Mouse (Mus musculus): ENCODE measurements at regions not wholly inside any gene's neighbourhood (a gene's known extent, or its start where the extent isn't known, plus 50 kb on each side); places are given as distances from the start of the nearest gene placed in this dataset.
A peak's percentile ranks its signal among the peaks of the same experiment; 100 is the strongest.

DNA sequence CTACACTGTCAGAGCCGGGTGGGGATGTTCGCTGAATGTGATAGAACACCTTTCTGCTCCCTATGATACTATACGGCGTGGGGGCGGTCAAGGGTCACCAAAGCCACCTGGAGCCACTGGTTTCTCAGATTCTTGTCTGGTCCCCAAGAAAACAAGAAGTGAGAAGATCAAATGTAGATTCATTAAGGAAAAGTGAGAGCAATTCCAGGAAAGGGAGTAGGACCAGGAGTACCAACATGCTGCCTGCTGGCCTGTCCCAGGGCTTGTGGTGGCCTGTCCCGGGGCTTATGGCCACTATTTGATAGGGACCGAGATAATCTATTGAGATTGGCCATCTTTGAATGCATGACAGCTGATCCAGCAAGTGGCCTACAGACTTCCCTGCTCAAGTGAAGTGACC is 58.8 kb upstream of the Fut8 start:
- no peak for DNase-seq

DNA sequence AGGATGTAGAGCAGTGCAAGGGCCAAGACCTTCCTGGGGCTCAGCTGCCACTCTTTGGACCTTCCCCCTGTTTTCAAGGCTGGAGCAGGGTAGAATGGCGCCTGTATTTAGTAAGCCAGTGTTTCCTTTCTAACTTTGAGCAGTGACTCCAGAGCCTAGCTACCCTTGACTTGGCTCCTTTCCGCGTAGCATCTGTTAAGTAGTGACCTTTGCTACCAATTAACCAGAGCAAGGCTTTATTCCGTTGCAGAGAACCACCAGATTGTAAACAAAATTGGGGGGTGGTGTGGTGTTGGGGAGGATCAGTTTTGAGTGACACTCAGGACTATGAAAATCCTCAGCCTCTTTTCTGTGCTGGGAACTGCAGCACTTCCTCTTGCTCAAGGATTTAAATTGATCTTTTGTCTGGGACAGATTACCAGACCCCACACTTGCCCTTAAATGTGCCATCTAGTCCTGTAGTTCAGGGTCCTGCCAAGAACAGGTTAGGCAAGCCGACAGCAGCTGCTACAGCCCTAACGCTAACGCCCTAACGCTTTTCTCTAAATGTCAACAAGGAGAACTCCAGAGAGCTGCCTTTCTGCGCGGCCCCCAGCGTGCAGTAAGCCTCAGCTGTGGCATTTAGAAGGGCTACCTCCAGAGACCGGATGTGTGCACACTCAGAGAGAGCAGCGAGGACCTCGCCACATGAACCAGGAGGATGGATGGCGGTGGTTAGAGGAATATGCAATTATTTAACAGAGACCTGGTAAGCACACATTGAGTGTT is 59.9 kb upstream of the Fut8 start:
- peak; percentile 53 for DNase-seq

DNA sequence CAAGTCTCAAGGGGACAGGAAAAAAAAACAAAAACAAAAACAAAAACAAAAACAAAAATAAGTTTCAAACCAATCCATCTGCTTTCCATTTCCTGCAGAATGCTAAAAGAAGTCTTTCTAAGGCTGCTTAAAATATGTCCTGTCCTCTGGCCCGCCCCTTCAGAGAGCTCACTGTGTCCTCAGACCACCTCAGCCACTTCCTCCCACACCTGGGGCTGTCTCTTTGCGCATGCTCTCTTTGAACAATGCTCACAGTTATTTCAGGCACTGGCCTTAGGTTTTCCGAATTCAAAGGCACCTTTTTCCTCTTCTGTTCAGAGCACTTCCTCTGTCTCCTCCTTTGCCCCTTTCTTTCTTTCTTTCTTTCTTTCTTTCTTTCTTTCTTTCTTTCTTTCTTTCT is 60.6 kb upstream of the Fut8 start:
- DNase-seq = no peak

DNA sequence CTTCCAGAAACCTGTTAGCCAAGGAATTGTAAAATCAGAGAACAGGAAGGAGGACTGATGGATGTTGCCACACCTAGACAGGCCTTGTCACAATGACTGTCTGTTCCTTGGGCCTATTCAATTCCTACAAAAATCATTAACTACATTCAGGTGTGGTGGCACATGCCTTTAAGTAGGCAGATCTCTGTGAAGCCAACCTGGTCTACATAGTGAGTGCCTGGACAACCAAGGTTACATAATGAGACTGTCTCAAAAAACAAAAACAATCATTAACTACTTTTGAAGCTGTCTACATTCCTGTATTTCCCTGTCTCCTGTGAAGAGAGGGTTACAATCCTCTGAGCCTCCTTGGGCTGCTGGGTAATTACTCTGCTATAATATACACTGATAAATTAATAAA is 63.9 kb upstream of the Fut8 start:
- no peak for DNase-seq

DNA sequence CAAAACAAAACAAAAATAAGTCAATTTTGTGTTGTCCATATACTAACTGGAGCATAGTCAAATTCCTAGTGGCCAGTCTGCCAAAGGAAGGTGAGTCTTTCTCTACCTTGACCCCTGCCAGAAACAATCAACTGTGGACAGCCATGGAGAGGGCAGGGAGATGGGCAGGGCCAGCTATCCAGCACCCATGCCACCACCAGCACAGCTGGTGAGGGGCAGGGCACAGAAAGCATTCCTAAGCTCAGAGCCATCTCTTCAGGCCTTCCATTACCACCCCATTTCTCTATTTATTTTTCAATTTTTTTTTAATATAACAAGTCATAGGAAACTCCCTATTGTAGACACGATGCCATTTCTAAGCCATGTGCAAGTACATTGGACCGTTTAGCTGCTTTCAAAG is 65.4 kb upstream of the Fut8 start:
- DNase-seq = no peak

DNA sequence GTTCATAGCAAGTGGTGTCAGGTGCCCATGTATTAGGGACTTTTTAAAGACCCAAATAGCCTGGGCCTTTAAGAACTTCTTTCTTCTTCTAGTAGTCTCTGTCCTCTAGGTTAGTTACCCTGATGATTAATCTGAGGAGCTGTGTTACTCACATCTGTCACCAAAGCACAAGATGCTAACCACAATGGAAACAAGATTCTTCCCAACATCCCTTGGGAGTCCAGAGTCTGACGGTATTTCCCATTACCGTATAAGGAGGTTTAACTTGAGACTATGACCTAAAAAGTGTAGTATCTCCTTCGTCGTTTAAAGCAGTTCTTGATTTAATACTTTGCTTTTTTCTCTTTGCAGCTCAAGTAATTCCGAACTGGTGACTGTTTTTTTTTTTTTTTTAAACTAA is 67.7 kb upstream of the Fut8 start:
- DNase-seq = no peak

DNA sequence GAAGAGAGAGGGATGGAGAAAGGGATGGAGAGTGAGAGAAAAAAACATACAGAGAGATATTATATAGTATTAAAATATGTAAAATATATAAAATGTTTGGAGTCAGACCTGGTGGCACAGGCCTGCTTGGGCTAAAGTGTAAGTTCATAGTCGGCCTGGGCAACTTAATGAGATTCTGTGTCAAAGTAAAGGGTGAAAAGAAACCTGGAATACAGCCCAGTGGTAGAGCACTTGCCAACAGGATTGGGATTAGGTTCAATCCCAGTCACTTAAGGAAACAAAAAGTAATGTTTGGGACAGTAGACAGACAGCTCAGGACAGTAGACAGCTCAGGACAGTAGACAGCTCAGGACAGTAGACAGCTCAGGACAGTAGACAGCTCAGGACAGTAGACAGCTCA is 69.6 kb upstream of the Fut8 start:
- DNase-seq = no peak

DNA sequence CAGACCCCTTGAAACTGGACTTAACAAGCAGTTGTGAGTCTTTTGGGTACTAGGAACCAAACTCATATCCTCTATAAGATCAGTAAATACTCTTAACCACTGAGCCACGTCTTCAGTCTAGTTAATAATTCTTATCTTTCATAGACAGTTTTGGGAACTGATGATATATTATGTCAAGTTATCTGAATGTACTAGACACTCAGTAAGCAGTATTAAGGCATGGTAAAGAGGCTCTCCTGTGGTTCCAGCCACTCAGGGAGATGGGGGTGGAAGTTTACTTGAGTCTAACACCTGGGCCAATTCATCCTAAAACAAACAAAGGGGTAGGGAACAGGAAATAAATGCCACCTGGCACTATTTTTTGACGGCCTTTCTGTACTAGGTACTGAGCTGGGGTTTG is 81.2 kb upstream of the Fut8 start:
- no peak for DNase-seq

DNA sequence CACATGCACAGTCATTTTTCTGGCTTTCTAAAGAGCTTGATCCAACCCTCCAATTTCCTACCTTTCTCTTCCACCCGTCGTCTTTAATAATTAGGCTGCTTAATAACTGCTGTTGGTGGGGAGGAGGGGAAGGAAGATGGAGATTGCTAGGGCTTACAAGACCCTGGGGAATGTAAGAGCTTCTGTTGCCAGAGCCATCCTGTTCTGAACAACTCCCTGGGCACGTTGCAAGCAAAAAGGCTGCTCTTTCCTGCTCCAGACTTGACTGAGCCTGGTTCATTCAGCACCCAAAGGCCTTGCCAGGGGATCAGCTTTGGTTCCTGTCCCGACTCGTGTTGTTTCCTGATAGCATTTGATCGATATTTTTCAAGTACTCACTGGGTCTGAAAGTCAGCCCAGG is 82.3 kb upstream of the Fut8 start:
- DNase-seq = no peak

DNA sequence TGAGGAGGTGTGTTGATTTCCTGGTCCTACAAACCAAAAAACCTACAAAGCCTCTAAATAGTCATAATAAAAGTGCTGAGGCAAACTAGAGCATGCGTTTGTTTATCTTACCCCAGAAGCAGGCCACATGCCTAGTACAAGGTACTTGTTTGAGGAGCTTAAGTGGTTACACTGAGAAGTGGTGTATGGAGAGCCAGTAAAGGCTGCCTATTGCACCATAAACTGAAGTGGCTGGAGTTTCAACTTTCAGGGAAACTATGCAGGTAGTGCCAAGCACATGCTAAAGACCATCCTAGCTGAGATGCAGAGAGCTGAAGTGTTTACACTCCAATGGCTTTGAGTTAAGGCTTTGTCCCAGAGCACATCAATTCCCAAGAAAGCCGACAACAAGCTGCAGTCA is 86.5 kb upstream of the Fut8 start:
- peak; percentile 57 for DNase-seq

DNA sequence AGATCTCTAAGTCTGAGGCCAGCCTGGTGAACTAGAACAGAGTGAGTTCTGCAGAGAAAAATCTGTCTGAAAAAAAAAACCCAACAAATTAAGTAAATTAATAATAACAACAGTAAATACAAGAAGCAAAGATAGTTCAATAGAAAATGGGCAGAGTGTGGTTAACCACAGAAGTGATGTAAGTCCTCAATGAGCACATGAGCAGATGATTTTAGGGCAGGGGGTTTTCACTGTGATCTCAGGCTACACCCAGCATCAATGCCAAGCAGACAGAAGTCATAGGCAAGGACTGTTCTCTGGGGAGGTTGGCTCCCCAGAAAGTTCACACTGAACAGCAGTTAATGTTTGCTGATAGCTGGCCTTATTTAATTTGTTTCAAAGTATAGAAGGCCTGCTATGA is 88.1 kb upstream of the Fut8 start:
- no peak for DNase-seq

DNA sequence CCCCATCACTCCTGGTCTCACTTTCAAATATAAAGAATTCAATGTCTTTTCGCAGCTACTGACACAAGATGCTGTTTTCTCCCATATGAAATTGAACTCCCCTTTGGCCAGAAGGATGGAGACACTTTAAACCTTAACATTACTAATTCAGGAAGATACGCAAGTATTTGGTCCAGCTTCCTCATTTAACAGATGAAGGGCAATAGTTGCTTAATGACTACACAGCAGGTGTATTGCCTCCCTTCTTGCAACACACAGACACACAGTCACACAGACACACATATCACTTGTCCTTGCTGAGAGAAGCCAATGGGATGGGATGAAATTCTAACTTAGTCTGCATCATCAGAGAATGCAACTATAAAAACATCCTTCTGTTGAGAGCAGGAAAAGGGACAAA is 89.8 kb upstream of the Fut8 start:
- DNase-seq = no peak

DNA sequence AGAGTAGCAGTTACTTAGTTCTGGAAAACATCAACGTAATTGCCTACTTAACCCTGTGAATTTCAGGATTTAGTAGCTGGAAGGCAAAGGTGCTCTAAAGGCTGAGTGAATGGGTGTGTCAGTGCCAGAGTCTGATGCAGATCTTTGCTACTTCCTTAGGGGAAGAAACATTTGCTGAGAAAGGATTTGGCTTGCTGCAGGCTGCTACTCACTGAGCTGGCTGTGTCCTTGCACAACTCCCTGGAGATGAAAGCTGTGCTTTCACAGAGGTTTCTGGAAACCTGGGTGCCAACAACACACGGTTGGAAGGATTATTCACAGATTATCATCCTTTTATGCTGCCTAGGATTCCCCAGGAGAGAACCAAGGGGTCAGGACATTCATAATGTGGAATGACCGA is 94.0 kb upstream of the Fut8 start:
- no peak for DNase-seq

DNA sequence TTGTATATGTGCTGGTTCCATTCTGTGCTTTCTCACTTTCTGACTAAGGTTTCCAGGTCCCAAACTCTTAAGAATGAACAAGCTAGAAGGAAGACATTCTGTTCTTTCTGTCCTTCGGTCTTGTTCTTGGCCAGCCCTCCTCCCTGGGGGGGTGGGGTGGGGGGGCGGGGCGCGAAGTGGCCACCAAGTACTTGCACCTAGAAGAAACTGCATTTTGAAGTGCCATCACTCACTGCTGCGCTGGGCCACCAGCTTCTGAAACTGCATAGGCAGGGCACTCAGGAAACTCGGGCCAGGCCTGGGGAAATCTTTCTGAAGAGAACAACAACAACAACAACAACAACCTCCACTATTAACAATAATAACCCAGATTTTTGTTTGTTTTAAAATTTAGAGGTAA is 94.4 kb upstream of the Fut8 start:
- no peak for DNase-seq

DNA sequence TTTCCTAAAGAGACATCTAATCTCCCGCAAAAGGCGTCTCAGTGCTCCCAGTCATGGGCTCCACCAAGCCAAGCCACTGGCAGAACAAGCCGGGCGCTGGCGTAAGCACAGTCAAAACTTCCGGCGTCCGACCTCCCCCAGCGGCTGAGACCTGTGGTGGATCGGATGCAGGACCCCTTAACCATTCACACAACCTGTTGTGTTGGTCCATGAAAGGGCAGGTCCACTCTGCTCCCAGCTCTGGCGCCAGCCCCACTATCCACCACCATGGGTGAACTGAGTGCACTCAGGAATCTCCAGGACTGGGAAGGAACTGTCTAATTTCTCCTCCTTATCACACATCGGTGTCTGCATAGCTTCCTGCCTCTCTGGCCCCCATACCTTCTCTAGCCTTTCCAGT is 94.8 kb upstream of the Fut8 start:
- no peak for DNase-seq

DNA sequence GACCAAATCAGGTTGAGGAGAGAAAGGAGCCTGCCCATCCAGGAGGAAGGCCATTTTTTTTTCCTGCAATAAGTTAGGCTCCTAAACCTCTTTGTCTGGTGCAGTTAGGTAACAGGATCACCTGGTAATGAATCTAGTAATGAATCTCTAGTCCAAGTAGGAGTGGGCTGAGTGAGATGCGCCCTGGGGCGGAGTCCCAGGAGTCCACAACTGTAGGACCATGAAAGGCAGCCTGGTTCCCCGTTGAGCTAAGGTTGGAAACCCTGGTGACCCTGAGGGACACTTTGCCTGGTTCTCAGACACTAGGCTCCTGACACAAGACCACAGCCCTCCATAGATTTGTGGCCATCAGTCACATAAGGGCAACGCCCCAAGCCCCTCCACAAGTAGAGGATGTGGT is 95.7 kb upstream of the Fut8 start:
- DNase-seq = no peak

DNA sequence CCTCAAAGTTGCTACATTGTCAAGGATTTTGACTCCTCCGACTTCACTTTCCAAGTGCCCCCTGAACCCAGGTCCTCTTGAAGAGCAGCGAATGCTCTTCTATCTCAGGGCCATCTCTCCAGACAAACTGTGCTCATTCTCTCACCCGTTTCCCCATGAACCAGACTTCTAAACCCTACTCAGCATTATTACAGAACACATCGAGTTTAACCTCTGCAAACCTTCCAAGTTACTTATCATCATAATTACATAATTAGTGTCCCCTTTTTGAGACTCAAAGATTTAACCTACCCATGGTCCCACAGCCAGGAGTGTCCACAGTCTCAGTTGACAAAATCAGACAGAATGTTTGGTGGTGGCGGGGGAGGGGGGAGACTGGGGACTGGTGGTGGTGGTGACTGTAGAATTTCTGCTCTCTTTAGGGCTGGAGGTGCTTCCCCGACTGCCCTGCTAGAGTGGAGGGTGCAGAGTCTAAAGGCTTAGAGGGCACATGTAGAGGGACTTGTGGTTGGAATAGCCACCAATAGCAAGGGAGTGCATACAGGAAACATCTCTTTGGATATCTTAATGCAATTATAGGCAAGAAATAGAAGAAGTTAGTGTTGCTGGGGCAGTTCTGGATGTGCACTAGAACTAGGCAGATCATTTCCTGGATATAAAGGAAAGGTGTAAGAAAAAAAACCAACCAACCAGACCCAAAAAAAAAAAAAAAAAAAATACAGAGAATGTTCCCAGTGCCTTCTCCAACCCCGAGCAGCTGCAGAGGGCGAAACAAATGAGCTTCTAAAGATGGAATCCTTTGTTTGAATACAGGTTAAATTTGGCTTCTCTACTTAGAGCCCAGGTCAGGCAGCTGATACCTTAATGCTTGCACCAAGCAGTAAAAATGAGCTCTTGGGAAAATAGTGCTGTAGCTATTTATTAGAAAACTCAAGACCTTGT is 96.4 kb upstream of the Fut8 start:
- no peak for DNase-seq

DNA sequence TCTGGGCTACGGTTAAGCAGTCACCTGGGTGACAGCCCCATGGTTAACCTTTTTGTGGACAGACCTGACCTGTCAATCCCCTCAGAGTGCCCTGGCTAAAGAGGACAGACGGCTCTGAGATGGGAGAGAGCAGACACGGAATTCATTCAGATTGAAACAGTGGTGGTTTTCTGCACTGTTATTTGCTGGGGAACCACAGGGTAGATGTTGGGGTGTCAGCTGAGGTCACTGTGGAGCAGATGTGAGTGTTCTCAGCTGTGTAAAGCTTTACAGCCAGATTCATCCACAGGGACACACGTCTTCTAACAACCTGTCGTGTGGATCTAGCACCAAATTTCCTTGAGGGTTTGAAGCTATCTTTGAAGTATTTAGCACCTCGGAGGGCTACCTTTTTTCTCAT is 97.3 kb upstream of the Fut8 start:
- no peak for DNase-seq

DNA sequence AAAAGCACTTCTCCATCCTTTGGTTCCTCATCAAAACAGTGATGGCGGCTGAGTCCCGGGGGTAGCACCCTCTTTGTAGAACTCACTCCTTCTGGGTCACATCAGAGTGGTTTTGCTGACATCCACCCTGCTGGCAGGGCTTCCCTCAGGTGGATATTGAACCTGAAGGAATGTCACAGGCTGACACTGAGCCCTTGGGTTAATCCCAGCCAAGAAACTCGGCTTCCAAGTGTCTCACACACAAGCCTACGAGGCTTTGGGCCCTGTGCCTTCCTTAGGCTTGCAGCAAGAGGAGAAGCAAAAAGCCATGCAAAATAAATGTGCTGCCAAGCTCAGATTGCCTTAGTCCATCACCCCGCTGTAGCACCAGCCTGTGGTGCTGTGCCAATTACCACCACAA is 97.8 kb upstream of the Fut8 start:
- no peak for DNase-seq

DNA sequence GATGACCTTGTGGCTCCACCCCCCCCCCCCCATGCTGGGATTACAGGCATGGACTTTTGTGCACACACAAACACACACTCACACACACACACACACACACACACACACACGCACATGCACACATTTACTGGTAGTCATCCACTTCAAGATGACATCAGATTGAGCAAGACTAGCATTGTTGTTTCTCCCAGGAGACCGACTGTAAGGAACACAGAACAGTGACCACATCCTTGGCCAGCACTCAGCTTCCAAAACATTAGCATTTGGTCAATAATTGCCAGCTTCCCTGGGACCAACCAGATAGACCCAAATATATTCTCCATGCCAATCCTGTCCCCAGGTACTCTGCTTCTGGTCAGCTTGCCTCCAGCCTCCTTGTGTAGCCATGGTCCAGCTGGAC is 98.2 kb upstream of the Fut8 start:
- no peak for DNase-seq

DNA sequence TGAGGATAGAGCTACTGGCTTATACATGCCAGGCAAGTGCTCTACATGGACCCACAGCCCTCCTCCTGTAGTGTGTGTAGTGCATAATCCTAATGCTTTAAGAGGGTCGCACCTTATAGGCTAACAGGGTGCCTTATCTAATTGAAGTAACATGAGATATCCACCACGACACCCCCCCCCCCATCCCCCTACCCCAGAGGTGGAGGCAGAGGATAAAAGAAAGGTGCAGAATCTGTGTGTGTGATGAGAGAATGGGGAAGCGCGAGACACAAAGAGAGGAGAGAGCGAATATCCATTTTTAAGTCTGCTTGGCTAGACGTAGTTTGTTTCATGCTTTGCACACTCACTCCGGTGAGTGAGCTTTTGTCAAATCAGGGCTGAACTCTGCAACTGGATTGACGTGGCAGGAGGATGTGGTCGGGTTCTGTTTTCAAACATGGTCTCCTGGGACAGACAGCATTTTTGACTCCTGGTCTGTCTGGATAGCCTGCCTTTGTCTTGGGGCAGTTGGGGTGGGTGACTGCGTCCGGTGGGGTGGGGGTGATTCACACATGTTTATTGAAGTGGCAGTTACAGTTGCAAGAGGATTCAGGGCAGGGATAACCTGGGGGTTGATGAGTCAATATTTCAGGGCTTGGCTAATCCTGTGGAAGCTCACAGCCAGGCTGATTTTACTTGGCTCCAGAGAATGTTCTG is 99.3 kb upstream of the Fut8 start:
- DNase-seq = no peak

DNA sequence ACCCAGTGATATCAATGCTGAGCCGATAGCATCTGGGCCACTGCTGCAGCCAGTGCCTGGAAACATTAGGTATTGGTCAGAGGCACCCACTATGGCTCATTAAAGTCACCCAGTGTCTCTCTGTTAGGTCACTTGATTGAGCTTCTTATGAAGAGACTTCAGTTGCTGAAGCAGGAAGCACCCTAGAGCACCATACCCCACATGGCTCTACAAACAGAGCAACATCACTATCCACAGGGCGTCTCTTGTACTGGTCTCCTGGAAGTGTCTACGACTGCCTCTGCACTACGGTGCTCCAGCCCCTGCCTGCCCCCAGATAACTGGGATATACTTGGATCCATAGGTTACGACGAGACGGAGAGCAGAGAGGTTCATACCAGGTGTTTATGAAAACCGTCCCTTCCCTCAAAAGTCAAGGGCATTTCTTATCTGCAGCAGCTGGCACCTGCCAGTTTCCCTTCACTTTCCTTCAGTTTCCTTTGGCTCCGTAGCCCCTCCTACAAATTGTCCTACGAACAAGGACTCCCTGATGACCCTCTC is 100.6 kb upstream of the Fut8 start:
- no peak for DNase-seq

DNA sequence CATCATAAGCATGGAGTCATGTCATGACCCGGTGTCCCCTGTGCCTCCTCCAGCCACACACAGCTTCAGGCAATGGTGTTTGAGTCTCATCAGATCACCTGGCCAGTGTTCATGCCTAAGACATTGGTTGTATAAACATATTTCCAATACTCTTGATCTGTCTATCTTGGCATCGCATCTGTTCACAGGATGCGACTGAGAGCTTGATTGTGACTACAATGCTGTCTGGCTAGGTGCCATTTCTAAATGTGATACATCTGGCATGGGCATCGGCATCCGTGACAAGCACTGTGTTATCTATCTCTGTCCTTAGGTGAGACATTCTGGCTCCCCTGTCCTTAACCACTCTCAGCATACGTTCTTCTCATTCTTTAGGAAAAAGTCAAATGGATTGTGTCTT is 102.3 kb upstream of the Fut8 start:
- no peak for DNase-seq

DNA sequence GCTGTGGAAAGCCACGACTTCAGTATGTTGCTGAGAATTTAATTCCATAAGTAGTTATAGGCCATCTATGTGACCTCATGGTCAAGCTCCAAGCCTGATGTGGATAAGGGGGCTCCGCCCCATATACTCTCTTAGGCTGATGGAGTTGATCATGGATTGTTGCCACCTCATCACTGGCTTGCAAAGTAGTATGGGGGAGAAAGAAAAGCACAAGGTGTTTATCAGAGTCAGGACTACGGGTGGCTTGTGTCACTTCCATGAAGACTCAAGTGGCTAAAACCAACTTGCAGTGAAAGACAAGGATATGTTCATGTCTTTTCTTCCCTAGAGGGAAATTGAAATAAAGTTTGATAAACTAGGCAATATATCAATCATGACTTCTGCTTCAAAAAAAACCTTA is 102.9 kb upstream of the Fut8 start:
- no peak for DNase-seq

Measured in lung, postnatal 10 days (tissue).